Mouse (Mus musculus): ENCODE data around the gene Gm6592.
"Not testable (repeated sequence)": the region's sequence is repeated elsewhere in the genome, so short reads cannot be mapped to it uniquely, and the experiment has no call there.

Gene Gm6592

GRCm38 (mm10) chrX:8843694-8844093 lies at the start of gene Gm6592:
Gm6592 (plus strand) TSS chrX:8843994.
- no peak for DNase-seq (ENCODE audit: low spot score in 2 of 2)

GRCm38 (mm10) chrX:8803391-8803790 lies 40.4 kb upstream of the Gm6592 start, which contains the start of gene Ssxb5:
Ssxb5 (plus strand) TSS chrX:8803691.
- DNase-seq (ENCODE audit: low spot score in 2 of 2) = not testable (repeated sequence)

- DNase-seq (ENCODE audit: low spot score in 2 of 2) = peak; percentile 11 to 47
These were observed 11.8 kb upstream of the Gm6592 start for GRCm38 (mm10) chrX:8832043-8832442.

GRCm38 (mm10) chrX:8852486-8852885 lies 8.7 kb downstream of the Gm6592 start:
- DNase-seq (ENCODE audit: low spot score in 2 of 2) = no peak

GRCm38 (mm10) chrX:8864331-8864730 lies 20.5 kb downstream of the Gm6592 start:
- DNase-seq (ENCODE audit: low spot score in 2 of 2) = peak; percentile 40 to 64

- not testable (repeated sequence) for DNase-seq (ENCODE audit: low spot score in 2 of 2)
These were observed 30.2 kb downstream of the Gm6592 start, which contains the start of gene Gm5751 for GRCm38 (mm10) chrX:8873953-8874352. Gm5751 (plus strand) TSS chrX:8874253.

- no peak for DNase-seq (ENCODE audit: low spot score in 2 of 2)
These were observed 40.5 kb downstream of the Gm6592 start for GRCm38 (mm10) chrX:8884336-8884735.

GRCm38 (mm10) chrX:8891975-8892342 lies 48.2 kb downstream of the Gm6592 start:
- no peak for DNase-seq (ENCODE audit: low spot score in 2 of 2)

- peak; percentile 21 to 35 for DNase-seq (ENCODE audit: low spot score in 2 of 2)
These were observed 48.8 kb downstream of the Gm6592 start, which contains the start of gene B630019K06Rik for GRCm38 (mm10) chrX:8892343-8893155. B630019K06Rik (plus strand) TSS chrX:8892382.

GRCm38 (mm10) chrX:8893182-8893651 lies 49.4 kb downstream of the Gm6592 start:
- peak in 1 of 2 experiments; percentile 11 for DNase-seq (ENCODE audit: low spot score in 2 of 2)
